Mouse (Mus musculus) MEL (cell line): ENCODE results near the gene Iqch. TPM values are rescaled to one million over a fixed set of nuclear protein-coding genes. Genes with fewer than 3 reads are reported as not detected.

Experiments
- DNase-seq: peaks from one replicate; pipeline ENCODE4 v3.0.0; 2011; ENCODE audit warnings: low read depth, low spot score
- H3K27ac ChIP-seq: 2 replicates; pipeline ENCODE4 v1.5.1; 2012; ENCODE audit warnings: low read depth, mild to moderate bottlenecking, control low read depth, low read length, moderate library complexity; ENCODE audit not compliant: control insufficient read depth
- H3K27me3 ChIP-seq, 2 experiments: fragments of 150-350 bp in 1 of 2; sonication (generic) in 1 of 2; 2 replicates each; pipeline ENCODE4 v1.6.1; 2012; ENCODE audit warnings: low read length in 2 of 2, mild to moderate bottlenecking in 2 of 2, improper control_type of control experiment in 1 of 2, moderate library complexity in 1 of 2; ENCODE audit not compliant: insufficient read depth in 2 of 2, control insufficient read depth in 1 of 2
- H3K36me3 ChIP-seq, 2 experiments: 2 replicates each; pipeline ENCODE4 v1.6.1; 2012 to 2014; ENCODE audit warnings: low read length in 2 of 2, improper control_type of control experiment in 1 of 2, inconsistent platforms in 1 of 2, mild to moderate bottlenecking in 1 of 2; ENCODE audit not compliant: insufficient read depth in 2 of 2, control insufficient read depth in 1 of 2
- H3K4me1 ChIP-seq, 2 experiments: fragments of 150-350 bp in 1 of 2; sonication (generic) in 1 of 2; 2 replicates each; pipeline ENCODE4 v1.6.1; 2012; ENCODE audit warnings: low read length in 2 of 2, improper control_type of control experiment in 1 of 2, mild to moderate bottlenecking in 1 of 2; ENCODE audit not compliant: insufficient read depth in 2 of 2, control insufficient read depth in 1 of 2
- H3K4me3 ChIP-seq, 2 experiments: fragments of 150-350 bp in 1 of 2; sonication (generic) in 1 of 2; 2 replicates each; pipeline ENCODE4 v1.5.1; 2012; ENCODE audit warnings: low read depth in 2 of 2, low read length in 2 of 2, mild to moderate bottlenecking in 2 of 2, moderate library complexity in 2 of 2, control low read depth in 1 of 2, improper control_type of control experiment in 1 of 2; ENCODE audit not compliant: control insufficient read depth in 1 of 2, insufficient read depth in 1 of 2
- H3K79me2 ChIP-seq: 2 replicates; pipeline ENCODE4 v1.6.1; 2012; ENCODE audit warnings: mild to moderate bottlenecking, low read length, moderate library complexity; ENCODE audit not compliant: control insufficient read depth, poor library complexity, insufficient read depth
- H3K9ac ChIP-seq: 2 replicates; pipeline ENCODE4 v1.6.1; 2012; ENCODE audit warnings: low read depth, mild to moderate bottlenecking, control low read depth, low read length, moderate library complexity; ENCODE audit not compliant: control insufficient read depth, poor library complexity, severe bottlenecking
- H3K9me3 ChIP-seq: fragments of 150-350 bp; sonication (generic); replicated peaks from 2 replicates; pipeline ENCODE4 v1.6.1; 2012; ENCODE audit warnings: mild to moderate bottlenecking, low read length, improper control_type of control experiment, moderate library complexity; ENCODE audit not compliant: insufficient read depth
- BHLHE40 ChIP-seq: IDR thresholded peaks from 2 replicates; pipeline ENCODE4 v1.6.1; 2012; ENCODE audit warnings: low read depth, mild to moderate bottlenecking, inconsistent platforms, low read length, improper control_type of control experiment, borderline replicate concordance
- CHD2 ChIP-seq: IDR thresholded peaks from 2 replicates; pipeline ENCODE4 v1.6.1; 2011; ENCODE audit warnings: low read length, improper control_type of control experiment
- E2F4 ChIP-seq: IDR thresholded peaks from 2 replicates; pipeline ENCODE4 v1.6.1; 2011; ENCODE audit warnings: low read depth, low read length, improper control_type of control experiment, borderline replicate concordance
- ELF1 ChIP-seq: IDR thresholded peaks from 2 replicates; pipeline ENCODE4 v1.6.1; 2014; ENCODE audit warnings: low read depth, mild to moderate bottlenecking, inconsistent platforms, low read length, improper control_type of control experiment, moderate library complexity
- EP300 ChIP-seq, 2 experiments: IDR thresholded peaks; 2 replicates each; pipeline ENCODE4 v1.6.1; 2011; ENCODE audit warnings: improper control_type of control experiment in 2 of 2, low read length in 2 of 2, low read depth in 1 of 2, mild to moderate bottlenecking in 1 of 2
- HCFC1 ChIP-seq: IDR thresholded peaks from 2 replicates; pipeline ENCODE4 v1.6.1; 2012; ENCODE audit warnings: low read depth, mild to moderate bottlenecking, inconsistent platforms, low read length, improper control_type of control experiment, moderate library complexity
- MAX ChIP-seq: IDR thresholded peaks from 2 replicates; pipeline ENCODE4 v1.6.1; 2011; ENCODE audit warnings: low read length, improper control_type of control experiment
- MAZ ChIP-seq: IDR thresholded peaks from 2 replicates; pipeline ENCODE4 v1.6.1; 2012; ENCODE audit warnings: low read depth, mild to moderate bottlenecking, inconsistent platforms, low read length, improper control_type of control experiment
- MEF2A ChIP-seq: IDR thresholded peaks from 2 replicates; pipeline ENCODE4 v1.6.1; 2014; ENCODE audit warnings: low read depth, mild to moderate bottlenecking, inconsistent platforms, low read length, improper control_type of control experiment; ENCODE audit not compliant: poor library complexity, insufficient replicate concordance, severe bottlenecking; ENCODE audit errors: extremely low read depth
- MYB ChIP-seq: IDR thresholded peaks from 2 replicates; pipeline ENCODE4 v1.6.1; 2011; ENCODE audit warnings: mild to moderate bottlenecking, low read depth, low read length, improper control_type of control experiment
- MYC ChIP-seq: IDR thresholded peaks from 2 replicates; pipeline ENCODE4 v1.6.1; 2011; ENCODE audit warnings: low read depth, mild to moderate bottlenecking, low read length, improper control_type of control experiment, moderate library complexity
- NRF1 ChIP-seq: IDR thresholded peaks from 2 replicates; pipeline ENCODE4 v1.6.1; 2014; ENCODE audit warnings: low read depth, mild to moderate bottlenecking, inconsistent platforms, low read length, improper control_type of control experiment, moderate library complexity; ENCODE audit not compliant: poor library complexity, insufficient read depth, severe bottlenecking
- RAD21 ChIP-seq: IDR thresholded peaks from 2 replicates; pipeline ENCODE4 v1.6.1; 2011; ENCODE audit warnings: mild to moderate bottlenecking, low read depth, low read length, improper control_type of control experiment
- RCOR1 ChIP-seq: IDR thresholded peaks from 2 replicates; pipeline ENCODE4 v1.6.1; 2012; ENCODE audit warnings: low read depth, mild to moderate bottlenecking, inconsistent platforms, low read length, improper control_type of control experiment
- SIN3A ChIP-seq: IDR thresholded peaks from 2 replicates; pipeline ENCODE4 v1.6.1; 2012; ENCODE audit warnings: low read length, improper control_type of control experiment, inconsistent platforms
- SMC3 ChIP-seq: IDR thresholded peaks from 2 replicates; pipeline ENCODE4 v1.6.1; 2011; ENCODE audit warnings: low read depth, low read length, improper control_type of control experiment
- TAL1 ChIP-seq: IDR thresholded peaks from 2 replicates; pipeline ENCODE4 v1.6.1; 2012; ENCODE audit warnings: mild to moderate bottlenecking, inconsistent platforms, low read length, moderate library complexity, mixed read lengths
- TBP ChIP-seq: IDR thresholded peaks from 2 replicates; pipeline ENCODE4 v1.8.0; 2011; ENCODE audit warnings: low read depth, low read length, improper control_type of control experiment
- UBTF ChIP-seq: IDR thresholded peaks from 2 replicates; pipeline ENCODE4 v1.6.1; 2012; ENCODE audit warnings: low read depth, mild to moderate bottlenecking, inconsistent platforms, low read length, improper control_type of control experiment, moderate library complexity, borderline replicate concordance; ENCODE audit not compliant: insufficient read depth
- USF2 ChIP-seq, 2 experiments: IDR thresholded peaks; 2 replicates each; pipeline ENCODE4 v1.6.1; 2011 to 2012; ENCODE audit warnings: improper control_type of control experiment in 2 of 2, low read length in 2 of 2, borderline replicate concordance in 1 of 2, inconsistent platforms in 1 of 2, low read depth in 1 of 2, mild to moderate bottlenecking in 1 of 2; ENCODE audit not compliant: insufficient read depth in 1 of 2
- ZMIZ1 ChIP-seq: IDR thresholded peaks from 2 replicates; pipeline ENCODE4 v1.6.1; 2012; ENCODE audit warnings: low read depth, mild to moderate bottlenecking, inconsistent platforms, low read length, improper control_type of control experiment, moderate library complexity
- polyA plus RNA-seq, 2 experiments: library from polyadenylated mRNA; stranded (reverse) in 1 of 2; unstranded in 1 of 2; fragments of >175 nt in 1 of 2; fragments of >200 nt in 1 of 2; gene quantifications; 2 replicates each; pipeline versions ENCODE4 v1.2.1 to v1.2.4; 2012; ENCODE audit warnings: low replicate concordance in 2 of 2, low read depth in 1 of 2; ENCODE audit not compliant: insufficient read length in 2 of 2, insufficient read depth in 1 of 2, missing spikeins in 1 of 2
- total RNA-seq: library from RNA; depleted of rRNA; stranded (reverse); fragments of 300-350 nt; gene quantifications from 2 replicates; pipeline ENCODE4 v1.2.3, GENCODE M21; 2012

Gene Iqch
- total and polyA plus RNA-seq, 3 experiments: not detected

DNA sequence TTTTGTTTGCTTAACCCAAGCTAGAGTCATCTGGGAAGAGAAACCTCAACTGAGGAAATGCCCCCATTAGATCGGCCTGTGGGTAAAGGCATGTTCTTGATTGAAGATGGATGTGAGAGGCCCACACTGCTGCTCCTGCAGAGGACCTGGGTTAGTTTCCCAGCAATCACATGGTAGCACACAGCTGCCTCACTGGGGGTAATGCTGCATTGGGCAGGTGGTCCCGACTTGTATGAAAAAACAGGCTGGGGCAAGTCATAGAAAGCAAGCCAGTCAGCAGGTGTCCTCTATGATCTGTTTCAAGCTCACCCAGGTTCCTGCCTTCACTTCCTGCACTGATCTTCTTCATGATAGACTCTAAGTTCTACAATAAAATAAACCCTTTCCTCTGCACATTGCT is 98.4 kb downstream of the Iqch start:
- H3K9me3 ChIP-seq: no peaks in the 10 kb centered on the region
- no peak for DNase-seq
- H3K4me1 ChIP-seq: no peaks in the 10 kb centered on the region

DNA sequence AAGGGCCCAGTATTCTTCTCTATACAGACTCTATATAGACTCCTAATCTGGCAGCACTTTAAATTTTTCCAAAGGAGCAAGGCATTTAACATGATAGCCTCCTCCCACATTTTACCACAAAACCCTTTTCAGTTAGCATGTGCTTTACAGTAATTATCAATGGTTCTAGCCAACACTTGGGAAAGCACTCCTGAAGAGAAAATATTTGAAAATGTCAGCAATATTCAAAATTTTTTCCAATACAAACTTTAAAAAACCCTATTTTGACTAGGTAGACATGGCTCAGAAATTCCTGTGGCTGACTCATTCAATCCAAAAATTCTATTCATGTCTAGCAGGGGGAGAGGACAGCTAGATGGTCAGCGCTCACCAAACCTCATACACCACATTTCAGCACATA is 100.8 kb downstream of the Iqch start:
- no peaks in the 10 kb centered on the region for H3K4me1 ChIP-seq
- DNase-seq: no peak
- no peak overlapping the region for H3K27ac ChIP-seq
- H3K27me3 ChIP-seq: peaks cover 5 to 13% of the 10 kb centered on the region in 2 experiments; a peak in 3 of 4 replicates
- no peak overlapping the region for H3K9ac ChIP-seq
- H3K79me2 ChIP-seq: no peaks in the 10 kb centered on the region
- TF ChIP-seq MYB: no peak
- TF ChIP-seq ELF1: no peak
- no peak for TF ChIP-seq TBP
- TF ChIP-seq NRF1: no peak
- TF ChIP-seq SMC3: no peak
- H3K36me3 ChIP-seq: no peaks in the 10 kb centered on the region
- no peaks in the 10 kb centered on the region for H3K9me3 ChIP-seq
- no peak overlapping the region for H3K4me3 ChIP-seq

More for the DNA sequence above, 98.4 kb downstream of the Iqch start:
- Histone ChIP-seq H3K27me3 (peaks cover 5 to 23% of the 10 kb centered on the region in 2 experiments; a peak in 3 of 4 replicates), H3K36me3 (no peaks in the 10 kb centered on the region), H3K27ac (no peak overlapping the region), H3K79me2 (no peaks in the 10 kb centered on the region), H3K4me3 (no peak overlapping the region), H3K9ac (no peak overlapping the region)
- TF ChIP-seq MAZ (no peak), RAD21 (no peak), UBTF (no peak), ELF1 (no peak), MEF2A (no peak), RCOR1 (no peak), NRF1 (no peak), BHLHE40 (no peak), ZMIZ1 (no peak), MYC (no peak), HCFC1 (no peak), CHD2 (no peak), MYB (no peak), TAL1 (no peak), MAX (no peak), USF2 (IDR thresholded peaks at IDR 0.05; ENCODE audit: borderline replicate concordance in 1 of 2, insufficient read depth in 1 of 2, low read depth in 1 of 2, low read length in 2 of 2) (no peak), SIN3A (no peak), EP300 (IDR thresholded peaks at IDR 0.05; ENCODE audit: low read depth in 1 of 2, low read length in 2 of 2) (no peak), E2F4 (no peak)
